Mouse (Mus musculus) midbrain, embryonic 15.5 days (tissue): ENCODE measurements around the gene Hipk1. TPM values are rescaled to one million over a fixed set of nuclear protein-coding genes. Genes with fewer than 3 reads are reported as not detected.

Experiments used
- ATAC-seq: fragments of 200-750 bp; cut with Nextera tagmentation; replicated peaks from 2 replicates; pipeline ENCODE4 v1.8.0; 2017; ENCODE audit warnings: moderate TSS enrichment
- H3K27ac ChIP-seq: fragments of 300-500 bp; sonication (generic); 2 replicates; pipeline ENCODE4 v1.5.1; 2015; ENCODE audit warnings: mild to moderate bottlenecking, inconsistent platforms
- H3K27me3 ChIP-seq: fragments of 300-500 bp; sonication (generic); replicated peaks from 2 replicates; pipeline ENCODE4 v1.6.1; 2015; ENCODE audit warnings: inconsistent platforms
- H3K36me3 ChIP-seq: fragments of 300-500 bp; sonication (generic); replicated peaks from 2 replicates; pipeline ENCODE4 v1.6.1; 2015; ENCODE audit warnings: inconsistent platforms
- H3K4me1 ChIP-seq: fragments of 300-500 bp; sonication (generic); 2 replicates; pipeline ENCODE4 v1.6.1; 2015; ENCODE audit warnings: inconsistent platforms
- H3K4me2 ChIP-seq: fragments of 300-500 bp; sonication (generic); 2 replicates; pipeline ENCODE4 v1.6.1; 2015; ENCODE audit warnings: inconsistent platforms, mild to moderate bottlenecking, moderate library complexity
- H3K4me3 ChIP-seq: fragments of 300-500 bp; sonication (generic); 2 replicates; pipeline ENCODE4 v1.5.1; 2015; ENCODE audit warnings: mild to moderate bottlenecking, inconsistent platforms
- H3K9ac ChIP-seq: fragments of 300-500 bp; sonication (generic); 2 replicates; pipeline ENCODE4 v1.6.1; 2015; ENCODE audit warnings: mild to moderate bottlenecking, inconsistent platforms
- H3K9me3 ChIP-seq: fragments of 300-500 bp; sonication (generic); 2 replicates; pipeline ENCODE4 v1.6.1; 2016; ENCODE audit warnings: inconsistent platforms
- WGBS: fragments of 180-500 bp; shearing (Covaris S2); methylation state at CpG from one replicate; pipeline ENCODE4 v1.1.7; 2015; ENCODE audit warnings: mixed read lengths; 5-methylcytosine and 5-hydroxymethylcytosine counted together
- polyA plus RNA-seq: library from polyadenylated mRNA; unstranded; fragments of >200 nt; fragmentation: Nextera tagmentation; extraction: Ambion mirVana; gene quantifications from 2 replicates; pipeline ENCODE4 v1.2.1, GENCODE M21; 2015

The Hipk1 gene
- polyA plus RNA-seq, 1 experiment from 2014 or later, result 13.0 TPM

GRCm38 (mm10) chr3:103737778-103738571 is 53.4 kb downstream of the Hipk1 start, which contains the start of gene Olfml3:
Gene Olfml3 (minus strand): TSS chr3:103738001.
- WGBS, result 1% methylated on average over 18 of the region's 18 CpGs
- Histone ChIP-seq H3K4me2 (peak within 1 kb of the TSS; percentile 46), H3K27me3 (no peaks in the 10 kb centered on the region), H3K4me1 (peaks cover 42% of the 10 kb centered on the region), H3K9ac (peak within 1 kb of the TSS; percentile 25; the same call in 1 of the 2 replicates), H3K9me3 (no peaks in the 10 kb centered on the region), H3K36me3 (no peaks in the 10 kb centered on the region; the same call in 1 of the 2 replicates), H3K27ac (peak within 1 kb of the TSS; percentile 72), H3K4me3 (peak within 1 kb of the TSS; percentile 16)
- peak; percentile 44 for ATAC-seq

- Histone ChIP-seq H3K4me1 (peaks cover 46% of the 10 kb centered on the region), H3K27ac (peak overlapping the region; percentile 72), H3K27me3 (no peaks in the 10 kb centered on the region), H3K9ac (no peak overlapping the region; the same call in 1 of the 2 replicates), H3K4me2 (peak overlapping the region; percentile 46), H3K36me3 (no peaks in the 10 kb centered on the region; the same call in 1 of the 2 replicates), H3K9me3 (no peaks in the 10 kb centered on the region), H3K4me3 (peak overlapping the region; percentile 16; the same call in 1 of the 2 replicates)
- ATAC-seq, result no peak
- 55% methylated on average over 16 of the region's 16 CpGs for WGBS
Observed at GRCm38 (mm10) chr3:103737061-103737754, 54.2 kb downstream of the Hipk1 start.

DNA sequence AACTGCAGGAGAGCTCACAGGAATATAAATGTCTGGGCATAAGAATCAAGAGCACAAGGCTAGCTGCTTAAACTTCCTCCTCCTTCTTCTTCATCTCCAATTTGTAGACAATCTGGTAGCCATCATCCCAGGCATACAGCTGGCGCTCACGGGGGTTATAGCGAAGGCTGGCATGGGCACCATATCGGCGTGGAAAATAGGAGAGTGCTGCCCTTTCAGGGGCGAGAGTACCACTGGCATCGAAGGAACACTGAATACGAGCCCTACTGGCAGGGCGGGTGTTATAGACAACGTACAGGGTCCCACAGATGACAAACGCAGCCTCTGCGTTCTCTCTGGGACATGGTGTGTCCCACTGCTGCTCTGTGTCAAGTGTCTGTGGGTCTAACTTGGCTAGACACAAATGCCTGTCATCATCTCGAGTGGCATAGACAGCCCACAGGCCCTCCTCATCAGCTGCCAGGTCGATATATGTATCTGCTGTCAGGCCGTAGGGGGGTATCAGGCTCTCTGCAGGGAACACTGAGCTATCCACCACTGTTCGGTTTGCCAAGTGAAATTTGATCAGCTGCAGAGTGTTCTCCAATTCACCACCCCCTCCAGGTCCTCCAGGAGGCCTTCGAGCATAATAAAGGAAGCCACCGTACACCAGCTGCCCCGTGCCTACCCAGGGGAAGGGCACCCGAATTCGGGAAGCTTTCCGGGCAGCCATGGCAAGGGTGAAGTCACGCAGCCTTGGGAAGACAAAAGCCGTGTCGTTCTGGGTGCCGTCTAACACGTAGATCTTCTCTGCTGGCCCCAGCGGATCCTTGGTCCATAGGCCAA is 55.4 kb downstream of the Hipk1 start:
- H3K4me1 ChIP-seq, result peaks cover 46% of the 10 kb centered on the region
- H3K36me3 ChIP-seq, result no peaks in the 10 kb centered on the region
- no peak for ATAC-seq
- no peaks in the 10 kb centered on the region for H3K27me3 ChIP-seq
- H3K27ac ChIP-seq, result no peak overlapping the region
- no peaks in the 10 kb centered on the region for H3K9me3 ChIP-seq
- H3K9ac ChIP-seq, result no peak overlapping the region
- 79% methylated on average over 28 of the region's 28 CpGs for WGBS
- H3K4me3 ChIP-seq, result no peak overlapping the region
- H3K4me2 ChIP-seq, result no peak overlapping the region

DNA sequence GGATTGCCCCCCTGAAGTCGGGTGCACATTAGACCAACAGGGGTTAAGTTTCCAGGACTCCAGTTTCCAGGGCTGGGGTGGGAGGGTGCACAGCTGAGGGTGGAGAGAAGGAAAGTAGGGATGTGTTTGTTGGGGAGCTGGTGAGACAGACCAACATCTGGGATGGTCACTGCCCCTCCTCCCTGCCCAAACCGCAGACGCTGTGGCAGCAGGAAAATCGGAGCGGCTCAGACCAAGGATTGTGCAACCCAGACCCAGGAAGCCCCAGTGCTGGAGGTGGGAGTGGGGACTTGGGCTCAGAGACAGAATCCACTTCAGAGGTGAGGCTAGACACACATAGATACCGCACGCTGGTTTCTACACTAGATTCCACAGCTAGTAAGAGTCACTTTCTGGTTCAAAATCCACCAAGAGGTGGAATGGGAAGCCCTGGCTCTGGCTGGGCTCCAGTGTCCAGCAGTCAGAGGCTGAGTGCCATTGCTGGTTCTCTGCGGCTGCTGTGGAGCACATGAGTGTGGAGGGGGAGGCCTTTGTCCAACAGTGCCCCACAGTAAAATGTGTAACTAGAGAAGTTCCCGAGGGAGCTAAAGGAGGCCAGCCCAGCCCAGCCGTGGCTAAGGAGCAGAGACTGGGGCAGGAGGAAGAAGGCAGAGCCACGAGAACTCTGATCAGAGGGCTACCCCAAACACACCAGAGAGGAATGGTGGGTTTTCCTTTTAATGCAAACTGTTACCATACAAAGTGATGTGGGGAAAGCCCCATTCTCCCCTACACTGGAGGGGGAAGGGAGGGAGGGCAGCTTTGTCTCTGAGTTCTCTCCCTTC is 56.5 kb downstream of the Hipk1 start:
- 16% methylated on average over 11 of the region's 11 CpGs for WGBS
- Histone ChIP-seq H3K36me3 (no peaks in the 10 kb centered on the region), H3K27ac (peak overlapping the region; percentile 11; the same call in 1 of the 2 replicates), H3K27me3 (no peaks in the 10 kb centered on the region), H3K9ac (peak overlapping the region; percentile 37; the same call in 1 of the 2 replicates), H3K4me3 (no peak overlapping the region), H3K4me1 (peaks cover 46% of the 10 kb centered on the region), H3K9me3 (no peaks in the 10 kb centered on the region), H3K4me2 (peak overlapping the region; percentile 49; the same call in 1 of the 2 replicates)
- no peak for ATAC-seq

GRCm38 (mm10) chr3:103733799-103734695 is 57.3 kb downstream of the Hipk1 start:
- Histone ChIP-seq H3K9ac (peak overlapping the region; percentile 37), H3K4me1 (peaks cover 46% of the 10 kb centered on the region), H3K9me3 (no peaks in the 10 kb centered on the region), H3K4me2 (peak overlapping the region; percentile 49), H3K27me3 (no peaks in the 10 kb centered on the region), H3K36me3 (no peaks in the 10 kb centered on the region), H3K4me3 (no peak overlapping the region; the same call in 1 of the 2 replicates), H3K27ac (peak overlapping the region; percentile 64)
- 8% methylated on average over 19 of the region's 19 CpGs for WGBS
- peak; percentile 89 for ATAC-seq

DNA sequence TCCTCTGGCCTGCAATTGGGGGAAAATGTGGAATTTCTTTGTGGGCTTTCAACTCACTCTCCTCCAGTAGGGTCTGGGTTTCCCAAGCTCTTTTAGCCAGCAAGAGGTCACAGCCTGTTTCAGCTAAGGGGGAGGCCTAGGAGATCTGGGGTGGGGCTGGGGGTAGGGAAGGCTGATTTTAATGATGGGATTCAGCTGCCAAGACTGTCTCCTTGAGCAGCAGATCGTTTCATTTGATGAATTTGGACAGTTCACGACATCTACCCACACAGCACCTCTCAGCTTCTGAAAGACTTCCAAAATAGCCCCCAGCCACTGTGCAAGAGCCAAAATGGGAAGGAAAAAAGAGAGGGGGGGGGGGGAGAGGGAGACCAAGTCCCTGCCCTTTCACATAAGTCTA is 58.2 kb downstream of the Hipk1 start:
- no peak for ATAC-seq
- H3K9me3 ChIP-seq, result no peaks in the 10 kb centered on the region
- H3K36me3 ChIP-seq, result no peaks in the 10 kb centered on the region
- H3K9ac ChIP-seq, result no peak overlapping the region
- WGBS, result 35% methylated on average over 2 of the region's 2 CpGs
- H3K4me2 ChIP-seq, result no peak overlapping the region
- H3K4me3 ChIP-seq, result no peak overlapping the region
- peaks cover 46% of the 10 kb centered on the region for H3K4me1 ChIP-seq
- no peak overlapping the region for H3K27ac ChIP-seq
- H3K27me3 ChIP-seq, result no peaks in the 10 kb centered on the region

DNA sequence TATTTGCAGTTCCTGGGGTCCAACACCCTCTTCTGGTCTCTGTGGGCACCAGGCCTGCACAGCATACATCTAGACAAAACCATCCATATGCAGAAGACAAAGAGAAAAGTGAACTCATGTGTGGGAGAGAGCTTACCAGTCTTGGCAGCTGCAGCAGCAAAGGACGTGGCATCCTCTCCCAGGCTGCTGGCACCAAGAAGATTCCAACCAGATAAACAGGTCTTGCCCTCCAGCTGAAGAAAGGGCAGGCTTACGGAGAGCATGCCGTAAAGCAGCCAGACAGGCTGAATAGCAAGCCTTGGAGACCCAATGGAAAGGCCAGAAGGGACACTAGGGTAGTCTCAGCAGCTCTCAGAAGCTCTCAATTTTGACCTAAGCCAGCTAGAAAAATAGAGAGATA is 59.2 kb downstream of the Hipk1 start:
- peaks cover 35% of the 10 kb centered on the region for H3K4me1 ChIP-seq
- H3K4me2 ChIP-seq, result no peak overlapping the region
- no peaks in the 10 kb centered on the region for H3K27me3 ChIP-seq
- no peaks in the 10 kb centered on the region for H3K36me3 ChIP-seq
- no peak overlapping the region for H3K4me3 ChIP-seq
- ATAC-seq, result no peak
- H3K9me3 ChIP-seq, result no peaks in the 10 kb centered on the region
- WGBS, result 91% methylated on average over 3 of the region's 3 CpGs
- no peak overlapping the region for H3K9ac ChIP-seq
- no peak overlapping the region for H3K27ac ChIP-seq

GRCm38 (mm10) chr3:103729850-103730249 is 61.5 kb downstream of the Hipk1 start:
- H3K9me3 ChIP-seq, result no peaks in the 10 kb centered on the region
- H3K9ac ChIP-seq, result no peak overlapping the region
- no peak for ATAC-seq
- H3K27ac ChIP-seq, result no peak overlapping the region
- H3K36me3 ChIP-seq, result no peaks in the 10 kb centered on the region
- H3K4me3 ChIP-seq, result no peak overlapping the region
- WGBS, result 95% methylated on average over 9 of the region's 9 CpGs
- no peaks in the 10 kb centered on the region for H3K27me3 ChIP-seq
- peaks cover 28% of the 10 kb centered on the region for H3K4me1 ChIP-seq
- H3K4me2 ChIP-seq, result no peak overlapping the region

DNA sequence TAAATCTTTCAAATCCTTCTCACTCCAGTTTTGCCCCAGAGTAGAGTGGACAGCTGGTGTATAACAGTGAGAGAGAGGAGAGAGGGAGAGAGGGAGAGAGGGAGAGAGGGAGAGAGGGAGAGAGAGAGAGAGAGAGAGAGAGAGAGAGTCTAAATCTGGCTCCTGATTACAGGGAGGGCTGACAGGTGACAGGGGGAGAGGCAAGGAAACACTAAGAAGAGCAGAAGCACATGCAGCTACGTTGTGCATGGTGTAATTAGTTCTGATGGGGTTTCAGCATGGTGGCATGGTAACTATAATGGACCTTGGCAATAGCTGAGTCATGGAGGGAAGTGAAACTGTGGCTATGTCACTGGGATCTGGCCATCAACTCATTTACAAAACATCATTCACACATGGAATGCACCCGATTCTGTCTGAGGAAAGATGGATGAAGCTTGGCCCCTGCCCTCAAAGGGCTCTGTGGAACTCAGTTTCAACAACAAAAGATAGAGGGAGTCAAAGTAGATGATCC is 63.5 kb downstream of the Hipk1 start:
- Histone ChIP-seq H3K4me1 (peaks cover 8% of the 10 kb centered on the region), H3K4me2 (no peak overlapping the region), H3K27ac (no peak overlapping the region), H3K4me3 (no peak overlapping the region), H3K9me3 (no peaks in the 10 kb centered on the region), H3K36me3 (no peaks in the 10 kb centered on the region), H3K27me3 (no peaks in the 10 kb centered on the region), H3K9ac (no peak overlapping the region)
- ATAC-seq, result no peak
- 43% methylated on average over 2 of the region's 2 CpGs for WGBS

GRCm38 (mm10) chr3:103726642-103727041 is 64.7 kb downstream of the Hipk1 start:
- 53% methylated on average over 3 of the region's 3 CpGs for WGBS
- Histone ChIP-seq H3K4me2 (no peak overlapping the region), H3K27ac (no peak overlapping the region), H3K9ac (no peak overlapping the region), H3K4me1 (peaks cover 5% of the 10 kb centered on the region; the same call in 1 of the 2 replicates), H3K9me3 (no peaks in the 10 kb centered on the region), H3K4me3 (no peak overlapping the region), H3K36me3 (no peaks in the 10 kb centered on the region), H3K27me3 (no peaks in the 10 kb centered on the region)
- ATAC-seq, result no peak
